Mouse (Mus musculus) neutrophil, adult 5-6 weeks (primary cell): Measurements from ENCODE around the gene Fcgr4. TPM values are rescaled to one million over a fixed set of nuclear protein-coding genes. Genes with fewer than 3 reads are reported as not detected.
"Not testable (repeated sequence)": the region's sequence is repeated elsewhere in the genome, so short reads cannot be mapped to it uniquely, and the experiment has no call there.

Experiments used
- ATAC-seq: fragments of 151-379, 151-347 bp; 2 replicates; pipeline ENCODE4 v1.8.0; 2017; ENCODE audit warnings: mild to moderate bottlenecking, moderate TSS enrichment; ENCODE audit not compliant: insufficient number of reproducible peaks, poor library complexity, low FRiP score, severe bottlenecking; ENCODE audit errors: extremely low read depth
- total RNA-seq: library from RNA; stranded (forward); fragments of 200-1000 nt; gene quantifications from 2 replicates; pipeline ENCODE4 v1.2.3, GENCODE M21; 2017

Fcgr4 gene
- total RNA-seq = 134 TPM in 2 replicates

DNA sequence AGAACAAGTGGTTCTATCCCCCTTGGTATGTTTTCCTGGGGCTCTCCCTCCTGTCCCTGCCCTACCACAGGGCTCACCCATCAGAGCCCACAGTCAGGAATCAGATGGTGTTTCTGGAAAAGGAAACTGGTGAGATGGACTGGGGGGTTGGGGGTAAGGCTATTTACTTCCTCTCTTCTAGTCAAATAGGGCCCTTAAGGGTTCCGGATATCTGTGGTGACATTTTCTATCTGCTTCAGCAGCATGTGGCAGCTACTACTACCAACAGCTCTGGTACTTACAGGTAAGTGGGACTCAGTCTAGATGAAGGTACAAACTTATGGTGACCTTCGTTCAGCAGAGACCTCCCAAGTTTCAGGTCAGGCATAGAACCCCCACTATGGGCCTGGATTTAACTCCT, at the start of gene Fcgr4:
Fcgr4 (plus strand) TSS at position 184 of the 400 bp plus-strand sequence.
- no peak for ATAC-seq

DNA sequence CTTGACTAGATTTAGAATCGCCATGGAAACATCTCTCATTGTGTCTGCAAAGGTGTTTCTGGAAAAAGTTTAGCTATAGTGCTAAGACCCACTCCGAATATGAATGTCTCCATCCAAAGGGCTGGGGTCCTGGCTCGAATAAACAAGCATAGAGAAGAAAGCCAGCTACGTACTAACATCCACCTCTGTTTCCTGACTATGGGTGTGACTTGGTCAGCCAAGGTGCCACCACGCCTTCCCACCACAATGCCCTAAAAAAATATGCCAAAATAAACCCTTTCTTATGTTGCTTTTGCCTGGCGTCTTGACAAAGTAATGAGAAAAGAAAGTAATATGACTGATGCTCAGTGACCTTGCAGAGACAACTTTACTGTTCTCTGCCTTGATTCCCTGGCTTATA, 46.2 kb upstream of the Fcgr4 start:
- no peak for ATAC-seq

DNA sequence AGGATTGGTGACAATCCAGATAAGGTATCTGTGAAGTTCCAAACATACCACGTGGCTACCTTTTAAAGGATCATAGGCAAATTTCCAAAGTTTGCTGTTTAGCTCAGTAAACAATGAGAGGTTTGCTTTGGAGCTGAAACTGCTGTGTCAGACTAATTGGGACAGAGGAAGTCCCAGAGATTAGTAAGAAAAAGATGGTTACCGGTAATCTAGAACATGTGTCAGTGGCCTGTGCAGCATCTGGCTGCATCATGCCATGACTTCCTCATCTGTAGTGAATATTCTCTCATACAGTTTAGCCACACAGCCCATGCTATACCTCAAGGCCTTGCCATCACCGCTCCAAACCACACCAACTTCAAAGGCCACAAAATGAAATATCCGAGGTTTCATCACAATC, 45.8 kb upstream of the Fcgr4 start:
- ATAC-seq = peak; percentile 69

DNA sequence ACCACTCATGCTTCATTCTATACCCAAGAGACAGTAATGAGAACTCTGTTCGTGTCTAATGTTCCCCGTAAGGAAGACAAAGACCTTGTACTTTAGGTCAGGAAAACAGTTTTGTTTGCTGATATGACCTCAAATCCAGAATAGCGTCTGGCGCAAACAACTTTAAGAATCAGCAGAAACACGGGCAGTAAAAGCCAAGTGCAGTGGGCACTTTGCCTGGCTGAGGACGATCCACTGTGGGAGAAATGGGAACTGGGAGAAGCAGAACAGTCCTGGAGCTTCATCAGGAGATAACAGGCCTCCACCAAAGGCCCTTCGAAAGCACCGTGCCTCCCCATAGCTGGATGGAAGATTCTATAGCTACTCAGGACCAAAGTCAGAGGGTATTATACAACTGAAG, 44.5 kb upstream of the Fcgr4 start:
- no peak for ATAC-seq

DNA sequence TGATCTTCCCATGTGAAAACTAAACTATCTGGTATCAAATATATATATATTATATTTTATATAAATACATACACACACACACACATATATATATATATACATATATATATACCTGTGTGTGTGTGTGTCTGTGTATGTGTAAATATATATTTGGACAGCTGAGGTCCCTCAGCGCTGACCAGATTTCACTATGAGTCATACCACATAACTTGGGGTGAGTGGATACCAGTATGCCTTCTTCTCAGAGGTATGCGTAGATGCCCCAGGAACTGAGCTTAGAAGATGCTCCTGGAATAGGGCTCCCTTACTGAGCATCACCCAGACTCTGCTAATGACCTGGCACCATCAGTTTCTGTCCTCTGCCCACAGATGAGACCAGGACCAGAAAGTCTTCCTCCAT, 44.0 kb upstream of the Fcgr4 start:
- ATAC-seq = no peak

DNA sequence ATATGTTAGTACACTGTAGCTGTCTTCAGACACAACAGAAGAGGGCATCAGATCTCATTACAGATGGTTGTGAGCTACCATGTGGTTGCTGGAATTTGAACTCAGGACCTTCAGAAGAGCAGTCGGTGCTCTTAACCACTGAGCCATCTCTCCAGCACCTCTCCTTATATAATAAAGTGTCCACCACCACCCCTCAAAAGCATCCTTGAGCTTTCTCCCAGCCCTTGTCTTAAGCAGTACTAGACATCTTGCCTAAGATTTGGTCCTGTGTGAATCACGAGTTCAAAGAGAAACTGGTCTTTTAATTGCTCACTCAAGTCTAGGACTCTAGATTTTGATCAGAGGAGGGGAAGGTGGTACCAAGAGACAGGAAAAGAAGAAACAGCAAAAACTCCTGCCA, 43.4 kb upstream of the Fcgr4 start:
- ATAC-seq = not testable (repeated sequence)

DNA sequence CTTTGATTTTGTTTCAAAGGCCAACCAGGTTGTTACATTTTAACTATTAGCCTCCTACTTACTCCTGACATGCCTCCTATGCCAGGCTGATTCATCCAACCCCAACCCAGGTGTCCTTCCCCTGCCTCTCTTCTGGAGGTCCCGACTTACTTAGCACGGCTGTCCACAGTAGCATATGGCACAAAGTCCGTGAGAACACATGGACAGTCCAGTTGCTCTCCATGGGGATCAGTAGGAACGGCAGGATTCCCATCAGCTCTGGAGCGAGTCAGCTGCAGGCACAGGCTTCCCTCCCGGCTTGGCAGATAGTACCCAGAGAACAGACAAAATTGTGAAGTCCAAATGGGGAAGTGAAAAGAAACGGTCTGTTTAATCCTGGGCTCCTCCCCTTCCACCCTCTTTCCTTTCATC, 43.0 kb upstream of the Fcgr4 start:
- peak; percentile 87 for ATAC-seq

DNA sequence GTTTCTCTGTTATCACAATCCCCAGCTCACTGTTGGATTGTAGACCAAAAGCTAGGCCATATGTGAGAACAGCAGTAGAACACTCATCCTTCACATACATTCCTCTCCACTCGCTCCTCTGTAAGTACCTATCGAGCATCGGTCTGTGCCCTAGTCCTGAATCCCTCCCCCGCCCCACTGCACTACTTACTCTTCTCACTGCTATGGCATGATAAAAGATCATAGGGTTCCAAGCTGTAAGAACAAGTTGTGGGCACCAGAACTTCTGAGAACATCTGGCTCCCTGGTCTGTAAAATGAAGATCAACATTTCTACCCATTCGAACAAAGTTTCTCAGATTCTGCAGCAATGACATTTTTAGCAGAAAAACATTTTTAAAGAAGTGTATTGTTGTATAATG, 42.3 kb upstream of the Fcgr4 start, which contains the start of gene Fcgr2b:
Fcgr2b (minus strand) TSS at position 101 of the 400 bp plus-strand sequence.
- no peak for ATAC-seq

DNA sequence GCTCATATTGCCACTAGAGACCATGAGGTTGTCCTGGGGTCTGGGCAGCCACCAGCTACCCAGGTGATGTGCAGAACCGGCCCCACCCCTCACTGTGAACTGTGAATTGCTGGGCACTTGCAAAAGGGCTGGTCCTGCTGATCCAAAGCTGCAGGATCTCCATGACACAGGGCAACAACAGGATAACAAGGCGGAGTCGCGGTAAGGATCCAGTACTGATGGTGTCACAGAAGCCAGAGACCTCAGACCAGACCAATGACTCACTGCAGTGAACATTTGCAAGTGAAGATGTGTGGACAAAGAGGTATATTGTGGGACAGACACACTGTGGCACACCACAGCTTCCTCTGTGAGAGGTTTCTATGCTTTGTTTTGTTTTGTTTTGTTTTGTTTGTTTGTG, 40.1 kb upstream of the Fcgr4 start:
- no peak for ATAC-seq

DNA sequence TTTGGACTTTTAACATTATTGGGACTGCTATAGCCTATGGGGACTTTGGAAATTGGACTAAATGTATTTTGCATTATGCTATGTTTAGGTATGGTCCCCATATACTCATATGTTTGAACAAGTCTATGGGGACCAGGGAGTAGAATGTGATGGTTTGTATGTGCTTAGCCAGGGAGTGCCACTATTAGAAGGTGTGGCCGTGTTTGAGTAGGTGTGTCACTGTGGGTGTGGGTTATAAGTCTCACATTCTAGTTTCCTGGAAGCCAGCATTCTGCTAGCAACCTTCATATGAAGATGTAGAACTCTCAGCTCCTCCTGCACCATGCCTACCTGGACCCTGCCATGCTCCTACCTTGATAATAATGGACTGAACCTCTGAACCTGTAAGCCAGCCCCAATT, 37.0 kb upstream of the Fcgr4 start:
- not testable (repeated sequence) for ATAC-seq

DNA sequence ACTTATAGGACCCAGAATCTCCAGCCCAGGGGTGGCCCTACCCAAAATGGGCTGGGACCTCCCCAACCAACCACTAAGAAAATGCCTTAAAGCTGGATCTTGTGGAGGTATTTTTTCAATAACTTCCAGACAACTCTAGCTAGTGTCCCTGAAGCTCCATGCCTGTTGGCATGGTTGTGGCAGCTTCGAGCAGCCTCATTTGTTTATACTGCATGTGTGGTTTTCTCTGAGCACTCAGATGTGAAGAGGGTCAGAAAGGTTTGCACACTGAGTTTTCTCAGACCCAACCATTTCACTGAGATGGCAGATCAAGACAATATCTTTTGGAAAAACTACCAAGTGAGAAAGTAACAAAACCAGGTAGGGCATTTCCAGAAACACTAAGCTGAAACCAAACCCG, 36.4 kb upstream of the Fcgr4 start:
- ATAC-seq = peak; percentile 51; the same call in 1 of the 2 replicates

DNA sequence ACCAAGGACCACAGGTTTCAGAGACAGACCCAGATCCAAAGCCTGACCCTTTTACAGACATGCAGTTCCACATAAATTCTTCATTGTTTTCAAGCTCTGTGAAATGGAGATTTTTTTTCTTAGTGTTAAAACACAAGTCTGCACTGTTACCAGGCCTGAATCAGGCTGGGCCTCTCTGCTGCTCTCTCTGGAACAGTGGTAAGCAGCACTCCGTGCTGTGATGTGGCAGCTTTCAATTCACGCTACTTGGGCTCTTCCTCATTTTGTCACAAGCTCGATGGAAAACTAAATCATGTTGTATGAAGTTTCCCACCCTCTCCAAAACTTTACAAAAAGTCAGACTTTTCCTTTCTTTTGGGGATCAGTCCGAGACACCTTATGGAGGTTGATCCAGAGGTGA, 35.7 kb upstream of the Fcgr4 start:
- ATAC-seq = peak; percentile 51; the same call in 1 of the 2 replicates

DNA sequence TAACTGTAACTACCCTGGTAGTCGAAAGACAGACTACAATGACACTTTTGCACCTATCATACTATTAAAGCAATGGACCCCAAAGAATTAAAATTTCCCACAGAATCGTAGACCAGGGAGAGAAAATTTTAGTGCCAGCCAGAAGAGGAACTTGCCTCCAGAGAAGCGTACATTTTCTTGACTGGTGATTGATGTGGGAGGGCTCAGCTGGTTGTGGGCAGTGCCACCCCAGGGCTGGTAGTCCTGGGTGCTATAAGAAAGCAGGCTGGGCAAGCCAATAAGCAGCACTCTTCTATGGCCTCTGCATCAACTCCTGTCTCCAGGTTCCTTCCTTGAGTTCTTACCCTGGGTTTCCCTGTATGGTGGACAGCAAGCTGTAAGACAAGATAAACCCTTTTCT, 33.6 kb upstream of the Fcgr4 start:
- ATAC-seq = no peak

DNA sequence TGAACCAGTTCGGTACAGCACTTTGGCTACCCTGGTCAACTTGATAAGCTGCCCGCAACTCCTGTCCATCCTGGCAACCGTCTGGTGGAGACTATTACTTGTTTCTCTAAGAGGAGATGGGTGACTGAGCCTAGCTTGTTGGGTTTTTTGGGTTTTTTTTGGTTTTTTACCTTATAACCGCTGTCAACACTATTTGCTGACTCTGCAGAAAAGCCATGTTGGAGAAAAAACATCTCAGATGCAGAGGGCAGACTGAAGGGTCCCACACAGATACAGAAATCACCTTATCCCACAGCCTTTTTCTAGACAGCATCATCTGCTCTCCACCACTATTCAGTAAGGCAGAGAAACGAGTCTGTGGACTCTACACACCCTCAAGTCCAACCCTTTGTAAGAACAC, 32.9 kb upstream of the Fcgr4 start:
- ATAC-seq = no peak

DNA sequence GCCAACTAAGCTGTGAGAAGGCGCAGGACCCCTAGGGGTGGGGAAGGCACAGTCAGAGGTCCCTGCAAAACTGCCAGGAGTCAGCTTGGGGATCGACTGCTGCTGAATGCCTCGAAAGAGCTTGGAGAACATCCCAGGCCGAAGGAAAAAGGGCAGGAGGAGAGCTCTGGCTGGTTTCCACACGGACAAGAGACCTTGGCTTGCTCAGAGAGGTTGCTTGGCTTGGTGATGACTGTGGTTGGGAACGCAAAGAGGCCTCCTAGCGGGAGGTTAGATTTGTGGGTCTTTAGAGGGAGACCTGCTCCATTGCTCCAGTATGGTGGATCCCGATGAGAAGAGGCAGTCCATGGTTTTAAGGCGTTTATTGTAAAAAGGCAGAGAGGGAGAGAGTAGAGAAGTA, 29.1 kb upstream of the Fcgr4 start:
- ATAC-seq = no peak

DNA sequence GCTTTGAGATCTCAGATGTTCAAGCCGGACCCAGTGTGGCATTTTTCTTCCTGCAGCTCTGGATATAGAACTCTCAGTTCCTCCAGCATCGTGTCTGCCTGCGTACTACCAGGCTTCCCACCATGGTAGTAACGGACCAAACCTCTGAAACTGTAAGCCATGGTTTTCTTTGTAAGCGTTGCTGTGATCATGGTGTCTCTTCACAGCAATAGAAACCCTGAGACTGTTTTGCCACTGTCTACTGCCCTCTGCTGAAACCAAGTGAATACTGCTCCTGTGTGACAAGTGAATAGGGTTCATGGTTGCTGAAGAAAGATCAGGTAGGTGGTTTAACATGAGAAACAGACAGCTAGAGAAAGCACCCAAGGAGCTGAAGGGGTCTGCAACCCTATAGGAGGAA, 26.2 kb upstream of the Fcgr4 start:
- ATAC-seq = peak; percentile 78

DNA sequence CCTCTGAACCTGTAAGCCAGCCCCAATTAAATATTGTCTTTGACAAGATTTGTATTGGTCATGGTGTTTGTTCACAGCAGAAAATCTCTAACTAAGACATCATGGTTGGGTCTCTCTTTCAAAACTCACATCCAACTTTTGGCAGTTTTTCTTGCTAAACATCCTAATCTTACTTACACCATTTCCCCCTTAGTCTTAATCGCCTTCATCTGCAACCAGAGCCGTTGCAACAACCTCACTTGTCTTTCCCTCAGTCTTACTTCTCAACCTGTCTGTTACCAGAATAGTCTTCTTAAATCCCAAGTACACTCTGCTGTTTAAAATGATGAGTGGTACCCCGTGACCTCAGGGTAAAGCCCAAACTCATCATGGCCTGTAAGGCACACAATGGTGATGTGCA, 22.7 kb upstream of the Fcgr4 start:
- ATAC-seq = no peak

DNA sequence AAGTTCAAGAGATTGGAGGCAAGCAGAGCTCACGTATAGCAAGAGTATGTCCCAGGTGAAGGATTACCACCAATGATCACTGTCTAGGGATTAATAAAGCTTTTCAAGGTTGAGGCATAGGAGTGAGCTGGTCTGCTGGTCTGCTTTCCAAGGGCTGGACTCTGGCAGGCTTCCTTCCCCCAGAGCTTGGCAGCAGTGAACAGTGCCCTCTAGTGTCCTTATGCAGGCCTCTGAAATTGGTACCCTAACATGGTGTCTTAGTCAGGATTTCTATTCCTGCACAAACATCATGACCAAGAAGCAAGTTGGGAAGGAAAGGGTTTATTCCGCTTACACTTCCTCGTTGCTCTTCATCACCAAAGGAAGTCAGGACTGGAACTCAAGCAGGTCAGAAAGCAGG, 22.0 kb upstream of the Fcgr4 start:
- peak; percentile 78 for ATAC-seq

DNA sequence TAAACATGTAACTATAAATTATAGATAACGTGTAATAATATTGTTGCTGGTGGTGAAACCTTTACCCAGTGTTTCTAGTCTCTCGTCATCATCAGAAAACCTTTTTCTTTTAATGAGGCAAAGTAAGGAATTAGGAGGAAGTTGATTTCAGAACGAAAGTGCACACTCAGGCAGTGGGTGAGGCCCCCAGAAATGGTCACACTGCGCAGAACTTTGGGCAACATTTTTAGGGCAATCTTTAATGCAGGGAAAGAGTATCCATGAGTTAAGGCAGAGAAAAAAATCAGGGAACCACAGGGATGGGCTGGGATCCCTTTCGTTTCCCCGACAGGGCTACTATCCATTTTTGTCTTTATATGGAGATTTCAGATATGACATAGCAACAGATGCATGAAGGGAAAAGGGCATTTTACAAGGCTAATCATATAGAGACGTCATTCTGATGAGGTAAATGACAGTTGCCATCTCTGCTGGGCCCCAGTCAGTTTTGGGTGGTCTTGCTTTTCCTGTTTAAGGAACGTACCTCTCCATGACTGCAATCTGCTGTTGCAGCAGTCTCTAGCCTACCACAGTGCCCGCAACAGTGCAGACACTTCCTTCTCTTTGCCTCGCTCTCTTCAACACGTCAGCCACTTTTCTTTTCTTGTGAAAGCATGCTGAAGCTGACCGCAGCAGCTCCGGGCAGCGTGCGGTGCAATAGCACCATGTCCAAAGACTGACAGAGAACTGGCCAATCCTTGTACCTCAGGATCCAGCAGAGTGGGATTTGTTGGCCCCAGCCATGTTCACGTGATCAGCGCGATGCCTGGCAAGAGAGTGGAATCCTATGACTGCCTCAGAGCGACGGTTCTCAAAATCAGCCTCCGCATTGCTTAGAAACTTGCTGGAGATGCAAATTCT, 20.7 kb upstream of the Fcgr4 start:
- ATAC-seq = peak; percentile 83

DNA sequence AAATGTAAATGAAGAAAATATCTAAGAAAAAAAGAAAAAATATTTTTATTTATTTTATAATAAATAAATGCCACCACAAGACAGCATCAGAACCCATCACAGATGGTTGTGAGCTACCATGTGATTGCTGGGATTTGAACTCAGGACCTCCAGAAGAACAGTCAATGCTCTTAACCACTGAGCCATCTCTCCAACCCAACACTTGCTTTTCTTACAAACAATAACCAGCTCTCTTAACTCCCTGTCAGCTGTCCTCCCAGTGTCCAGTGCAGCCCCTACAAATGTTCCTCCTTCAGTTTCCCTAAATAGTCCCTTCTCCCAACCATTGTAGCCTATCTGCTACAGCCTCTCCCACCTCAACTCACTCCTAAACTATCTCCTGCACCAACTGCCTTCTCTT, 18.9 kb upstream of the Fcgr4 start:
- no peak for ATAC-seq

DNA sequence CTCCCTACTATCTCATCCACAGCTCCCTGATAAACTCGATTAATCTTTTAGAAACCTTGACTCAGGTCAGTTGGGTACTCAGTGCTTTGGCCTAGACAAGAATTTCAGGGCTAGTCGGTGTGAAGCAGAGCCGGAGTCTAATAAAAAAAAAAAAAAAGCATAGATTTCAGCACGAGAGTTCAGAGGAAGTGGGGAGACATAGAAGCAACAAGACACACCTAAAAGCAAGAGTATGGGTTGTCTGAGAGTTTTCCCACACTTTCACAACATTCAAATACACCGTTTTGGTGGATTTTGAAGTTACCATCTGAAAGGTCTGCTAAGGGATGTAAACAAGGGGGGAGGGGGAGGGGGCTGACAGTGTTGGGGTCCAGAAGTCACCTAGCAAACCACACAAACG, 13.6 kb upstream of the Fcgr4 start:
- ATAC-seq = no peak
